Mouse (Mus musculus): ENCODE data around the gene Nmnat2.
A peak's percentile ranks its signal among the peaks of the same experiment; 100 is the strongest.

The Nmnat2 gene

GRCm38 (mm10) chr1:152983416-152983815, 28.6 kb downstream of the Nmnat2 start:
- DNase-seq (ENCODE audit: low spot score in 2 of 2) = peak; percentile 69 to 72

GRCm38 (mm10) chr1:152986981-152987380, 32.2 kb downstream of the Nmnat2 start:
- DNase-seq (ENCODE audit: low spot score in 2 of 2) = no peak

- DNase-seq (ENCODE audit: low spot score in 2 of 2) = peak; percentile 39 to 45
Measured at GRCm38 (mm10) chr1:152990067-152990466, 35.3 kb downstream of the Nmnat2 start.

GRCm38 (mm10) chr1:152992271-152993134, 37.7 kb downstream of the Nmnat2 start:
- no peak for DNase-seq (ENCODE audit: low spot score in 2 of 2)

GRCm38 (mm10) chr1:152993803-152994202, 39.0 kb downstream of the Nmnat2 start:
- DNase-seq (ENCODE audit: low spot score in 2 of 2) = no peak

DNA sequence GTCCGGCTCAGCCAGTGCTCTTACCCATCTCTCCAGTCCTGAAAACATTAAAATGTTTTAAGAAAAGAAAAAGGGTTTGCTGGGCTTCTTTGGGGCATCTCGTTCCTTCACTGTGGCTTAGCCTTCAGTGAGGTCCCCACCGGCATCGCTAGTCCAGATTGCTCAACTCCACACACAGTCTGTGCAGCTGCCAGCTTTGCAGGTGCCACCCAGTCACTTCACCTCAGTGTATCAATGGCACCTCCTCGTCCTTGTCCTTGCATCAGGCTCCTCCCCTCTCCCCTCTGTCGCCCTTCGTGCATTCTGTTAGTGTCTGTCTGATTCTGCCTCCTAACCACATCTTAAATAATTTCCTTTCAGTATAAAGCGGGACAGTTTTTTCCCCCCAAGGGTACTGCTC, 45.2 kb downstream of the Nmnat2 start:
- no peak for DNase-seq (ENCODE audit: low spot score in 2 of 2)

DNA sequence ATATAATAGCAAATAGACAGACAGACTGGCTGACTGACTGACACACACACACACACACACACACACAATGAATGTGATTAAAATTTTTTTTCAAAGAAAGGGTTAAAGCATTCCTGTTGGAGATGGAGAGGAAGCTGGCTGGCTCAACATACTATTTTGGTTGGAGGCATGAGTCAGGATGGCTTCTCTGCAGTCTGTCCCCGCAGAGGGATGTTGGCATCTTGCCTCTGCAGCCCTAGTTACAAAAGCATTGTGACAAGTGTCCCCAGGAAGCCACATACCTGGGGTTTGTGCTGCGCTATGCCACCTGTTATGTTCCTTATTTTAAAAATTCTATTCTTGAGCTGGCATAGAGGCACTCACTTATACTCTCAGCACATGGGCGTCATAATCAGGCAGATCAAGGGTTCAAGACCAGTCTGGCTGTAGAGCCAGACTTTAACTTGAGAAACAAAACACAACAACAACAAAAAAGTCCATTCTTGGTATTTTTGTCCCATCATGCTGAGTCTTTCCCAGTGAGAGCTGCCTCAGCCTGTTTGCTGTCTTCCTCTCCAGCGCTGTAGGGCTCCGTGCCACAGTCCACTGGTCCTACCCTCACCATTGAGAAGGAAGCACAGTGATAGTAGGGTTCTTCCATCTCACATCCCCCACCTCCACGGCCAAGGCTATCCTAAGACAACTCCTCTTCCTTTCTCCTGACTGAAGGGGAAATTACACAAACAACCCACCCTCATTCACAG, 45.9 kb downstream of the Nmnat2 start:
- DNase-seq (ENCODE audit: low spot score in 2 of 2) = peak; percentile 79 to 84

GRCm38 (mm10) chr1:153002295-153003050, 47.7 kb downstream of the Nmnat2 start:
- DNase-seq (ENCODE audit: low spot score in 2 of 2) = no peak

GRCm38 (mm10) chr1:153004472-153004871, 49.7 kb downstream of the Nmnat2 start:
- no peak for DNase-seq (ENCODE audit: low spot score in 2 of 2)

- DNase-seq (ENCODE audit: low spot score in 2 of 2) = no peak
Measured at GRCm38 (mm10) chr1:153006054-153006453, 51.3 kb downstream of the Nmnat2 start.

DNA sequence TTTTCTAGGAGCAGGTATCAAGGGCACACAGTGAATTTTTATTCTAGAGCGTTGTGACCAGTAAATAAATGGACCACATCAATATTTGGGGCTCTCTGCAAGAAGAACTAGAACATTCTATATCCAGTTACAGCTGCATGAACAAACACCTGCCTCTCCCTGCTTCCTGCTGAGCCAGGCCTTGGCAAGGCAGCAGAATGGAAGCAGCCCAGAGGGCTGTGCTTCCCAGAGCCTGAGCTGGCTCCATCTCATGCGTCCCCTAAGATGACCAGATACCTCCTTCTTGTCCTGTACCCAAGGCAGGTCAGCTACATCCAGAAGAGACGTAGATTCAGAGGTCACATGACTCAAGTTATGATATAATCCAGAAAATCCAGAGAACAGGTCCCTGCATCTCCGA, 52.0 kb downstream of the Nmnat2 start:
- DNase-seq (ENCODE audit: low spot score in 2 of 2) = no peak

DNA sequence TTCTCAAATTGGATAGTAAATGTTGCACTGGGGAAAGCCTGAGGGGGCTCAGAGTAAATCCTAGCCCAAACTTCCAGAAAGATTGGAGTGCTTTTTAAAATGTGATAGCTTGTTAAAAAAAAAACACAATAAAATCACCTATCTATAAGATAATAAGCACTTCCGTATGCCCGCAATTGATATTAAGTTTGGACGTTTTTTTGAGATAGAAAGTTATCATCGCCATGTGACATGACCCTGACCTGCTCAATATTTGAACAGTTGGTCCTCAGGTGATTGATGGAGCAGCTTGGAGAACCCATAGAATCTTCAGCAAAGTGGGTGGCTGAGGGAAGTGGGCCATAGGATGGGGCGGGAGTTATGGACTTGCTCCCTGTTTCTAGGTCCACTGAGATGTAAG, 52.5 kb downstream of the Nmnat2 start:
- no peak for DNase-seq (ENCODE audit: low spot score in 2 of 2)

- no peak for DNase-seq (ENCODE audit: low spot score in 2 of 2)
Measured at GRCm38 (mm10) chr1:153007824-153008223, 53.0 kb downstream of the Nmnat2 start.

DNA sequence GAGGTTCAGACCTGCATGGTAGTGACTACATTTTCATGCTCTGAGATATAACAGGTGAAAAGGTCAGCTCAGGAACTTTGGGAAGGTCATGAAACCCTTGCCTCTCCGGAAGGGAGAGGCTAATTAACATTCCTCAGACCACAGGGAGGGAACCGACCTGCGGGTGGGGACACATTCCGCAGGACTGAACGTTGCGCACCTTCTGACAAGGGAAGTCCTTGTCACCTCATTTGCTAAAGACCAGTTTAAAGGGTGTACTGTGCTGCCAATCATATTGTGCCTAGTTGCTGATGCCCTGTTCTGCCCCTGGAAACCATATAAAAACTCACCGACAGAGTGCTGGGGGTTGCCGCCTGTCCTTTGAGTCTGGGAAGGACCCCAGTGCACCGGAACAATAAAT, 54.5 kb downstream of the Nmnat2 start:
- DNase-seq (ENCODE audit: low spot score in 2 of 2) = no peak

DNA sequence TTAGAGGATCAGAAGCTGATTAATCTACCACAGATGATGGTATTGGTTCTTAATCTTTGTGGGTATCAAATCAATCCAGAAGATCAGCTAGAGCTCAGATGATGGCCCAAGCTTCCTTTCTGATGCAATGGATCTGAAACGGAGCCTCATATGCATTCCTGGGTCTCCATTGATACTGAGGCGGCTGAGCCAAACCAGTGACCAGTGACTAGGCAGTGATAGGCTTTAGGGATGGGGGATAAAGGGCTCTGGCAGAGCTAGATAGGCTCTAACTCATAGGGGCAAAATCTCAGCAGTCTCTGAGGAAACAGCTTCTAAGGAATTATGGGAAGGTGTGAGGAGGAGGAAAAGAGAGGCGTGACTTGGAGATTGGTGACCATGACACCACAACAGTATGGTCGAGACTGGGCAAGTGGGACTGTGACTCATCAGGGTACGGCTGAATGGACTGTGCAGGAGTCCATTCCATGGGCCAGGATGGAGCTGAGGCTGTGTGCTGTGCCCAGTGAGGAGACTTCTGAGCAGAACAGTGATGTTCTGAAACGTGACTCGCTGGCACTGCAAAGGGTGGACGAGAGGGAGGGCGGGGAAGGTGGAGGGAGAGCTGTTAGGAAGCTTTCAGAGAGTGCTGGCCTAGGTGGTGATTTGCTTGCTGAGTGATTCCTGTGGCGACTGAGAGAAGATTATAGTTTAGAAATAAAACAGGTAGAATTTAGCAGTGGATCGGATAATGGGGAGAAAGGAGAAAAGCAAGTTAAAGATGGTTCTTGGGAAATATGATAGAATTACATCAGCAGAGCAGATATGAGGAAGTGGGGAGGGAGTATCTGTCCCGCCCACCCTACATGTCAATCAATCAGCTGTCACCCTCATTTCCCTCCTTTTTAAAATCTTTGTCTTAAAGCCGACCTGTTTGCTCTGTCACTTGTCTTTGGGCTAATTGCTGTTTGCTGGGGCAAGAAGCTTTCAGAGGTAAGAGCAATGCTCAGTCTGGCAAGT, 55.9 kb downstream of the Nmnat2 start:
- DNase-seq (ENCODE audit: low spot score in 2 of 2) = no peak

DNA sequence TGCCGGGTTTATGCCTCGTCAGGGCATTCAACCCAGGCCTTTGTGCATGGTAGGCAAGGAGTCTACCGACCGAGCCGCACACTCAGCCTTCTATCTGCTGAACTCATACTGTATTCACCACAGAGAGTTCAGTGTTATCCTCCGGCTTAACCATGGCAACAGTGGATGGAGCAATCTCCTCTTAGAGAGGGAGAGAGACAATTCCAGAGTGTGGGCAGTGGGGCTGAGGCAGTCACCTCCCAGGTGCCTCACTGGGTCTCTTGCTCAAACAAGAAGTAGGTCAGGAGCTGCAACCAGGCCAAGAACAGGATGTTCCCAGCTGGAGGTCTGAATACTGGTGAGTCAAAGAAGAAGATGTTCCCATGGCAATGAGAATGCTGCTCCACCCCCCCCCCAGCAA, 56.8 kb downstream of the Nmnat2 start:
- DNase-seq (ENCODE audit: low spot score in 2 of 2) = peak; percentile 52 to 60

GRCm38 (mm10) chr1:153013541-153014288, 58.9 kb downstream of the Nmnat2 start:
- DNase-seq (ENCODE audit: low spot score in 2 of 2) = no peak

- DNase-seq (ENCODE audit: low spot score in 2 of 2) = peak in 1 of 2 experiments; percentile 23
Measured at GRCm38 (mm10) chr1:153014431-153015186, 59.8 kb downstream of the Nmnat2 start.

DNA sequence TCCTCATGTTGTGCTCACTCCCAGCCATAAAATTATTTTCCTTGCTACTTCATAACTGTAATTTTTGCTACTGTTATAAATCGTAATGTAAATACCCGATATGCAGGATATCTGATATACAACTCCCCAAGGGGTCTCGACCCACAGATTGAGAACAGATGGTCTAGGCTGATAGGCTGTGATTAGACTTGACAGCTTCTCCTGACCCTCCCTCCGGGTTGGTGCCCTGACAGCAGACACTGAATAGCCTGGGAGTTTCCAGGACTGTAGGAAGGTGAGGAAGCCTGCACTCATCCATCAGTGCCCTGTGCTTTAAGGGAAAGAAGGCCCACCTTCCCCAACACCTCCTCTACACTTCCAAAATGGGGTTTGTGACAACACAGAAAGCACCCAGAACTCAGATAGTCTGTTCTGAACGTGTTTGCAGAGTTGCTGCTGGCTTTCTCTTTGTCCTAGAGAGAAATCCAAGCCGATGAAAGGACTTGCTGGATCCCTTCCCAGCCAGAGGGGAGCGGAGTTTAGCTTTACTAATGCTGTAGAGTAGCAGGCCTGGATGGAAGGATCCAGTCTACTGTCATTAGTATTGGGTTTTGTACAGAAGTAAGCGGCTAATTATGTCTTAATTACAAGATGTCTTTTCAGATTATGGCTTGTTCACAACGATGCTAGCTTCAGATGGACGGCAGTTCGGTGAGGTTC, 61.8 kb downstream of the Nmnat2 start:
- DNase-seq (ENCODE audit: low spot score in 2 of 2) = no peak
